Mouse (Mus musculus): ENCODE results near the gene Ice2.

DNA sequence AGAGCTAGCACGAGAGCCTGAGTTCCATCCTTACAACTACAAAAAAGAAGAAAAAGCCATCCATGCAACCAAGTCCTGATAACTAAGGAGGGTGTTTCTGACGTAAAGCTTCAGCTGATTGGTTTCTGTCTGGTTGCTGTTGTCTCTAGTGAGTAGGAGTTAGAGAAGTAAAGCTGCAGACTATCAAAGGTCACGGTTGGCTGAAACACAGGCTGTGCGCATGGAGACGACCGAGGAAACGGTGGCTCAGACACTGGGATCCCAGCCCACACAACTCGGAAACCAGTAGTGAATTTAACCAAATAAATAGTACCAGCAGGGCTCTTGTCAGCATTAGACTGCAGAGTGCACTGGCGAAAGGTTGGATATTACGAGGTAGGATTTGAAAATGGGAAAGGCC lies 37.5 kb downstream of the Ice2 start:
- TF ChIP-seq POLR2A (IDR thresholded peaks at IDR 0.05; ENCODE audit: insufficient read length, low read depth), result no peak
- TF ChIP-seq E2F4 (IDR thresholded peaks at IDR 0.05; ENCODE audit: insufficient read depth), result no peak
- TF ChIP-seq USF1 (IDR thresholded peaks at IDR 0.05; ENCODE audit: low read depth), result no peak
- TF ChIP-seq TCF12 (IDR thresholded peaks at IDR 0.05; ENCODE audit: insufficient read depth, poor library complexity, severe bottlenecking), result no peak
- no peak for TF ChIP-seq MYOD1 (IDR thresholded peaks at IDR 0.05; ENCODE audit: control insufficient read depth in 1 of 3, insufficient read length in 2 of 3, low read depth in 2 of 3)
- no peak for TF ChIP-seq POLR2AphosphoS2 (IDR thresholded peaks at IDR 0.05; ENCODE audit: insufficient read length, low read depth)

All from myocyte (in vitro differentiated cells).